Mouse (Mus musculus) cortical plate, adult 2 months (tissue): ENCODE results near the gene Ocm.

ENCODE experiments used
- CTCF ChIP-seq: fragments of 200-500 bp; IDR thresholded peaks from 2 replicates; pipeline ENCODE4 v1.5.1; 2011; ENCODE audit warnings: mild to moderate bottlenecking, control low read depth, low read length; ENCODE audit not compliant: insufficient read depth; ENCODE audit errors: extremely low read depth
- POLR2A ChIP-seq: fragments of 200-500 bp; IDR thresholded peaks from 2 replicates; pipeline ENCODE4 v1.6.1; 2011; ENCODE audit warnings: mild to moderate bottlenecking, low read length, control low read depth; ENCODE audit not compliant: insufficient read depth; ENCODE audit errors: extremely low read depth

GRCm38 (mm10) chr5:144015845-144016244 is 10.6 kb downstream of the Ocm start:
- TF ChIP-seq POLR2A (no peak), CTCF (no peak)
